ENCODE assay signal across 25 mouse cellular contexts in the genomic region with DNA sequence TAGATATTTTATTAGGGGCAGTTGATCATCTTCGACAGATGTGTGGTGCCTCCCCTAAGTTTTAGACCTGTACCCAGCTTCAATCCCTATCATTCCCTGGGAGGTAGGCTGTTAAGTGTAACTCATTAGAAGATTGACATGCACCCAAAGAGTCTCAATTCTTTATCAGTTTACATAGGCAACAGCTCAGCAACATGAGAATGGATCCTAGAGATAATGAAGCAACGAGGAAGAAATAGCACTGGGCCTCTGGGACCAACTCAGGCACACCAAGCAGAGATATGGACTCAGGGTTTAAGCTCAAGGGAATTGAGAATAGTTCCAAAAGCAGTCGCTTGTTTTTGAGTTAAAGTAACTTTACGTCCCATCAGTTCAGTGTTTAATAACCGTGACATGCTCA.
DNase-seq lines count a peak whose midpoint lies in the region; ATAC-seq and TF ChIP-seq lines count a peak whose summit lies in the region.
"Had no signal": no experiment of that assay in that cellular context is flagged by ENCODE, and none has a peak within 500 bp of the region (broad histone marks: within the 10 kb centered on the region; RNA-seq: fewer than 3 reads in every experiment).

No protein-coding gene starts in this region.

- H3K4me1 ChIP-seq in liver, embryonic 14.5 days (replicated peaks; ENCODE audit: control insufficient read depth in 2 of 2, insufficient read depth in 2 of 2, low read length in 1 of 2): peaks cover 19 to 20% of the 10 kb centered on the region in 2 experiments
- no peaks in the 10 kb centered on the region for H3K4me1 ChIP-seq in hindbrain, embryonic 13.5 days (replicated peaks)
- H3K4me1 ChIP-seq: embryonic facial prominence, embryonic 15.5 days; forebrain, embryonic 10.5 days; heart, embryonic 10.5 days; hindbrain, embryonic 12.5 days had no signal

- no peaks in the 10 kb centered on the region for H3K27me3 ChIP-seq in liver, embryonic 14.5 days (ENCODE audit: control insufficient read depth, insufficient read depth, low read length)
- H3K27me3 ChIP-seq in hindbrain, embryonic 13.5 days: no peaks in the 10 kb centered on the region
- H3K27me3 ChIP-seq: embryonic facial prominence, embryonic 15.5 days; hindbrain, embryonic 12.5 days had no signal

- H3K36me3 ChIP-seq in liver, embryonic 14.5 days (replicated peaks; ENCODE audit: control insufficient read depth, insufficient read depth, low read depth): no peaks in the 10 kb centered on the region
- no peaks in the 10 kb centered on the region for H3K36me3 ChIP-seq in hindbrain, embryonic 13.5 days
- H3K36me3 ChIP-seq: embryonic facial prominence, embryonic 15.5 days; forebrain, embryonic 10.5 days; heart, embryonic 10.5 days; hindbrain, embryonic 12.5 days had no signal

- H3K9ac ChIP-seq in liver, embryonic 14.5 days (replicated peaks): peak overlapping the region; percentile 9; the same call in 1 of the 2 replicates
- H3K9ac ChIP-seq in hindbrain, embryonic 13.5 days: no peak overlapping the region
- H3K9ac ChIP-seq: embryonic facial prominence, embryonic 15.5 days; hindbrain, embryonic 12.5 days had no signal

- peak; percentile 83 for TF ChIP-seq EP300 in liver, embryonic 14.5 days (IDR thresholded peaks at IDR 0.05; ENCODE audit: low read depth)

- 27% methylated on average over 5 of the region's 5 CpGs for WGBS in liver, embryonic 14.5 days (ENCODE audit: insufficient replicate concordance)
- 75% methylated on average over 5 of the region's 5 CpGs for WGBS in hindbrain, embryonic 13.5 days

- no peaks in the 10 kb centered on the region for H3K9me3 ChIP-seq in liver, embryonic 14.5 days (ENCODE audit: control insufficient read depth, low read length)
- no peaks in the 10 kb centered on the region for H3K9me3 ChIP-seq in hindbrain, embryonic 13.5 days
- H3K9me3 ChIP-seq: embryonic facial prominence, embryonic 15.5 days; forebrain, embryonic 10.5 days; heart, embryonic 10.5 days; hindbrain, embryonic 12.5 days had no signal

- no peak for TF ChIP-seq CTCF in liver, embryonic 14.5 days (IDR thresholded peaks at IDR 0.05; ENCODE audit: low read depth)

- peak; percentile 11 for DNase-seq in c-Kit-negative CD71-positive TER-119-positive erythroid progenitor cells, embryonic 14.5 days (ENCODE audit: low read depth, low spot score)
- DNase-seq in liver: peak; percentile 25
- DNase-seq in liver, embryonic 14.5 days (ENCODE audit: low read depth in 3 of 3, low spot score in 3 of 3): peak; percentile 38 to 50 (median 46)
- DNase-seq in embryo, embryonic 11 days: no peak
- DNase-seq in adrenal gland, postnatal 14 days: no peak
- no peak for DNase-seq in layer of hippocampus, postnatal 14 days (ENCODE audit: low spot score in 2 of 2)
- DNase-seq: adrenal gland, adult 2 months; cerebellum, adult 2 months; cerebellum, postnatal 10 days; gastrocnemius, postnatal 10 days; heart, adult 18-20 months; heart, postnatal 10 days; heart, postnatal 4 days had no signal

- peak overlapping the region; percentile 24 for H3K4me2 ChIP-seq in liver, embryonic 14.5 days (ENCODE audit: low read depth)
- no peak overlapping the region for H3K4me2 ChIP-seq in hindbrain, embryonic 13.5 days
- H3K4me2 ChIP-seq: embryonic facial prominence, embryonic 15.5 days; hindbrain, embryonic 12.5 days had no signal

- ATAC-seq in liver, embryonic 14.5 days (ENCODE audit: insufficient read depth): peak; percentile 95
- peak; percentile 88 for ATAC-seq in megakaryocyte progenitor cell, adult 5-6 weeks (replicated peaks; ENCODE audit: poor library complexity)
- ATAC-seq in hindbrain, embryonic 13.5 days (ENCODE audit: low FRiP score): no peak
- ATAC-seq: activated CD4-positive, CD25-positive, alpha-beta regulatory T cell, adult 4 months; CD4-positive, CD25-positive, alpha-beta regulatory T cell, adult 4 months; forebrain, embryonic 14.5 days; hindbrain, postnatal 0 days; Patski had no signal

- H3K27ac ChIP-seq in liver, embryonic 14.5 days: no peak overlapping the region
- H3K27ac ChIP-seq in hindbrain, embryonic 13.5 days: no peak overlapping the region
- H3K27ac ChIP-seq: embryonic facial prominence, embryonic 15.5 days; forebrain, embryonic 10.5 days; heart, embryonic 10.5 days; hindbrain, embryonic 12.5 days; hindbrain, postnatal 0 days had no signal

- no peak overlapping the region for H3K4me3 ChIP-seq in liver, embryonic 14.5 days (ENCODE audit: insufficient read depth in 1 of 2, low read depth in 2 of 2, low read length in 2 of 2)
- H3K4me3 ChIP-seq in hindbrain, embryonic 13.5 days: no peak overlapping the region
- H3K4me3 ChIP-seq: embryonic facial prominence, embryonic 15.5 days; erythroblast, embryonic 14.5 days; forebrain, embryonic 10.5 days; heart, embryonic 10.5 days; hindbrain, embryonic 12.5 days had no signal

Comparison
In these comparisons a context has a peak if more than half of its experiments do, and no peak if none do; other contexts are left out.
1. DNase-seq: peak in c-Kit-negative CD71-positive TER-119-positive erythroid progenitor cells, embryonic 14.5 days (single experiment), liver (single experiment) and liver, embryonic 14.5 days (3 of 3); none in embryo, embryonic 11 days (single experiment), adrenal gland, postnatal 14 days (single experiment) and layer of hippocampus, postnatal 14 days (0 of 2).